Mouse (Mus musculus) stomach, embryonic 15.5 days (tissue): ENCODE results near the gene Tex13b. TPM values are rescaled to one million over a fixed set of nuclear protein-coding genes. Genes with fewer than 3 reads are reported as not detected.

Experiments
- polyA plus RNA-seq: library from polyadenylated mRNA; unstranded; fragments of >200 nt; fragmentation: Nextera tagmentation; extraction: Ambion mirVana; gene quantifications from 2 replicates; pipeline ENCODE4 v1.2.1, GENCODE M21; 2015

The Tex13b gene
- polyA plus RNA-seq, 1 experiment from 2014 or later: not detected

Other genes starting within 250 kb of the Tex13b start
- gene Tsc22d3, start 212.8 kb downstream of the Tex13b start, polyA plus RNA-seq: 77.6 and 79.0 TPM in 2 replicates
- 4.1 and 5.1 TPM in 2 replicates for gene Mid2, start 148.8 kb downstream of the Tex13b start, polyA plus RNA-seq
- 27.9 and 30.5 TPM in 2 replicates for gene Vsig1, start 94.2 kb upstream of the Tex13b start, polyA plus RNA-seq
- 43.4 and 45.7 TPM in 2 replicates for gene Psmd10, start 143.3 kb upstream of the Tex13b start, polyA plus RNA-seq
- gene Atg4a, start 143.5 kb upstream of the Tex13b start, polyA plus RNA-seq: 16.2 and 17.1 TPM in 2 replicates